8 mouse cellular contexts compared by ENCODE assay signal in genomic region chr1:62751011-62752006, GRCm38 (mm10). TPM values are rescaled to one million over a fixed set of nuclear protein-coding genes. Genes with fewer than 3 reads are reported as not detected.
DNase-seq lines count a peak whose midpoint lies in the region; ATAC-seq and TF ChIP-seq lines count a peak whose summit lies in the region.

No protein-coding gene starts in this region.

- TF ChIP-seq EP300 in lung, postnatal 0 days (IDR thresholded peaks at IDR 0.05), result no peak

- no peak overlapping the region for H3K4me3 ChIP-seq in lung, postnatal 0 days (ENCODE audit: low read depth, low read length)
- no peak overlapping the region for H3K4me3 ChIP-seq in lung, adult 2 months (replicated peaks; ENCODE audit: extremely low read depth, low read depth, low read length)
- no peak overlapping the region for H3K4me3 ChIP-seq in heart, embryonic 15.5 days

- ATAC-seq in lung, postnatal 0 days, result peak; percentile 44
- no peak for ATAC-seq in heart, embryonic 15.5 days (replicated peaks; ENCODE audit: insufficient number of reproducible peaks, insufficient read depth, low FRiP score, low read depth)
- peak; percentile 46 for ATAC-seq in megakaryocyte progenitor cell, adult 5-6 weeks (replicated peaks; ENCODE audit: poor library complexity)

- no peak for TF ChIP-seq CTCF in lung, postnatal 0 days (IDR thresholded peaks at IDR 0.05)
- no peak for TF ChIP-seq CTCF in lung, adult 2 months (IDR thresholded peaks at IDR 0.05; ENCODE audit: insufficient read depth, low read length)

- no peak overlapping the region for H3K9ac ChIP-seq in lung, postnatal 0 days (replicated peaks; ENCODE audit: low read depth)
- H3K9ac ChIP-seq in heart, embryonic 15.5 days, result no peak overlapping the region

- no peak for TF ChIP-seq POLR2A in lung, adult 2 months (IDR thresholded peaks at IDR 0.05; ENCODE audit: borderline replicate concordance, extremely low read depth, low read depth, low read length)

- peaks cover 12% of the 10 kb centered on the region for H3K36me3 ChIP-seq in lung, postnatal 0 days (ENCODE audit: insufficient read depth, low read length)
- no peaks in the 10 kb centered on the region for H3K36me3 ChIP-seq in heart, embryonic 15.5 days

- H3K27ac ChIP-seq in lung, postnatal 0 days (ENCODE audit: low read length), result no peak overlapping the region; the same call in 1 of the 2 replicates
- H3K27ac ChIP-seq in heart, embryonic 15.5 days, result no peak overlapping the region

- H3K4me2 ChIP-seq in lung, postnatal 0 days (replicated peaks; ENCODE audit: low read depth, low read length), result no peak overlapping the region
- 0 out of 2 replicates have a peak overlapping the region, but pooled peaks have one; percentile 15 for H3K4me2 ChIP-seq in heart, embryonic 15.5 days

- peak; percentile 46 for DNase-seq in adrenal gland, postnatal 10 days
- no peak for DNase-seq in adrenal gland, adult 8-10 months
- DNase-seq in lung, postnatal 0 days (ENCODE audit: low spot score), result peak; percentile 48
- DNase-seq in lung, adult 2 months, result no peak
- DNase-seq in urinary bladder, adult 2 months (ENCODE audit: low spot score), result no peak
- no peak for DNase-seq in spleen, postnatal 14 days (ENCODE audit: low spot score in 2 of 2)

- WGBS in lung, postnatal 0 days, result 28% methylated on average over 15 of the region's 15 CpGs
- WGBS in lung, adult 2 months, result 30% methylated on average over 15 of the region's 15 CpGs
- 29% methylated on average over 15 of the region's 15 CpGs for WGBS in heart, embryonic 15.5 days

- H3K4me1 ChIP-seq in lung, postnatal 0 days (ENCODE audit: insufficient read depth, low read depth, low read length), result no peaks in the 10 kb centered on the region; the same call in 1 of the 2 replicates
- peaks cover 6% of the 10 kb centered on the region; the same call in 1 of the 2 replicates for H3K4me1 ChIP-seq in lung, adult 2 months (ENCODE audit: control insufficient read depth, insufficient read depth, low read length)
- peaks cover 26% of the 10 kb centered on the region for H3K4me1 ChIP-seq in heart, embryonic 15.5 days (replicated peaks)

- no peaks in the 10 kb centered on the region for H3K27me3 ChIP-seq in lung, postnatal 0 days (replicated peaks; ENCODE audit: insufficient read depth, low read length)
- no peaks in the 10 kb centered on the region for H3K27me3 ChIP-seq in heart, embryonic 15.5 days

- no peaks in the 10 kb centered on the region for H3K9me3 ChIP-seq in lung, postnatal 0 days (ENCODE audit: low read length)
- H3K9me3 ChIP-seq in heart, embryonic 15.5 days (replicated peaks), result no peaks in the 10 kb centered on the region

RNA-seq across cellular contexts. Expression of gene Nrp2, which starts 48.2 kb away (rescaled TPM):
- total RNA-seq in adrenal gland, postnatal 10 days (2021), result 10 to 100 TPM; 43.2 to 58.5 TPM
- 10 to 100 TPM; 38.0 to 54.0 (median 45.8) TPM for total RNA-seq in adrenal gland, adult 8-10 months (2022)
- 14.0 and 17.5 TPM in 2 replicates for polyA plus RNA-seq in lung, postnatal 0 days (2015; fragmentation: Nextera tagmentation; extraction: Ambion mirVana)
- polyA plus RNA-seq in lung, adult 2 months (2012; rRNA removed), result 21.6 and 27.8 TPM in 2 replicates
- polyA plus RNA-seq in heart, embryonic 15.5 days (2015; fragmentation: Nextera tagmentation; extraction: Ambion mirVana), result 7.5 and 8.7 TPM in 2 replicates
- 1.5 and 2.3 TPM in 2 replicates for total RNA-seq in megakaryocyte progenitor cell, adult 5-6 weeks (2015)
- total RNA-seq in megakaryocyte progenitor cell, adult 5-6 weeks (2017), result 2.0 and 2.9 TPM in 2 replicates
- polyA plus RNA-seq in urinary bladder, adult 2 months (2012; rRNA removed), result 114 and 146 TPM in 2 replicates

Comparison
In these comparisons a context has a peak if more than half of its experiments do, and no peak if none do; other contexts are left out.
1. DNase-seq: peak in adrenal gland, postnatal 10 days (single experiment) and lung, postnatal 0 days (single experiment); none in adrenal gland, adult 8-10 months (single experiment), lung, adult 2 months (single experiment), urinary bladder, adult 2 months (single experiment) and spleen, postnatal 14 days (0 of 2).